Mouse (Mus musculus): ENCODE results near the gene Cfap61.

Gene Cfap61

GRCm38 (mm10) chr2:146140711-146141110, 206.1 kb downstream of the Cfap61 start:
- DNase-seq (ENCODE audit: low read depth, low spot score), result no peak

- no peak for DNase-seq (ENCODE audit: low read depth, low spot score)
Measured at GRCm38 (mm10) chr2:146147306-146147705, 212.7 kb downstream of the Cfap61 start.

GRCm38 (mm10) chr2:146147801-146148200, 213.2 kb downstream of the Cfap61 start:
- no peak for DNase-seq (ENCODE audit: low read depth, low spot score)

- DNase-seq (ENCODE audit: low read depth, low spot score), result no peak
Measured at GRCm38 (mm10) chr2:146149206-146149974, 214.8 kb downstream of the Cfap61 start.

- no peak for DNase-seq (ENCODE audit: low read depth, low spot score)
Measured at GRCm38 (mm10) chr2:146168017-146168803, 233.6 kb downstream of the Cfap61 start.

- no peak for DNase-seq (ENCODE audit: low read depth, low spot score)
Measured at GRCm38 (mm10) chr2:146169492-146169891, 234.9 kb downstream of the Cfap61 start.

- no peak for DNase-seq (ENCODE audit: low read depth, low spot score)
Measured at GRCm38 (mm10) chr2:146172106-146172505, 237.5 kb downstream of the Cfap61 start.

- no peak for DNase-seq (ENCODE audit: low read depth, low spot score)
Measured at GRCm38 (mm10) chr2:146174173-146174572, 239.6 kb downstream of the Cfap61 start.

GRCm38 (mm10) chr2:146178718-146179117, 244.1 kb downstream of the Cfap61 start:
- DNase-seq (ENCODE audit: low read depth, low spot score), result no peak

GRCm38 (mm10) chr2:146183830-146184793, 249.5 kb downstream of the Cfap61 start:
- no peak for DNase-seq (ENCODE audit: low read depth, low spot score)

- no peak for DNase-seq (ENCODE audit: low read depth, low spot score)
Measured at GRCm38 (mm10) chr2:146196126-146196525, 261.5 kb downstream of the Cfap61 start.

- peak; percentile 65 for DNase-seq (ENCODE audit: low read depth, low spot score)
Measured at GRCm38 (mm10) chr2:146197947-146198346, 263.4 kb downstream of the Cfap61 start.

- DNase-seq (ENCODE audit: low read depth, low spot score), result no peak
Measured at GRCm38 (mm10) chr2:146210968-146211367, 276.4 kb downstream of the Cfap61 start.

GRCm38 (mm10) chr2:146214715-146215114, 280.1 kb downstream of the Cfap61 start:
- peak; percentile 70 for DNase-seq (ENCODE audit: low read depth, low spot score)

- no peak for DNase-seq (ENCODE audit: low read depth, low spot score)
Measured at GRCm38 (mm10) chr2:146216111-146217064, 281.8 kb downstream of the Cfap61 start.

- DNase-seq (ENCODE audit: low read depth, low spot score), result no peak
Measured at GRCm38 (mm10) chr2:146217227-146217980, 282.8 kb downstream of the Cfap61 start.

GRCm38 (mm10) chr2:146218161-146218691, 283.6 kb downstream of the Cfap61 start:
- no peak for DNase-seq (ENCODE audit: low read depth, low spot score)

- DNase-seq (ENCODE audit: low read depth, low spot score), result peak; percentile 9
Measured at GRCm38 (mm10) chr2:146218881-146219535, 284.4 kb downstream of the Cfap61 start.

GRCm38 (mm10) chr2:146219791-146220190, 285.2 kb downstream of the Cfap61 start:
- DNase-seq (ENCODE audit: low read depth, low spot score), result no peak

Measured in CD4-positive, CD25-positive, alpha-beta regulatory T cell, adult 2 months (primary cell).